Mouse (Mus musculus) limb, embryonic 10.5 days (tissue): Measurements from ENCODE around the gene Figla. TPM values are rescaled to one million over a fixed set of nuclear protein-coding genes. Genes with fewer than 3 reads are reported as not detected.
"Not testable (repeated sequence)": the region's sequence is repeated elsewhere in the genome, so short reads cannot be mapped to it uniquely, and the experiment has no call there.

Experiments used
- DNase-seq: peaks from one replicate; pipeline ENCODE4 v3.0.0-alpha.2; 2017; ENCODE audit warnings: low spot score
- H3K27ac ChIP-seq: fragments of 300-500 bp; sonication (generic); 2 replicates; pipeline ENCODE4 v1.5.1; 2016; ENCODE audit warnings: mild to moderate bottlenecking
- H3K27me3 ChIP-seq: fragments of 300-500 bp; sonication (generic); 2 replicates; pipeline ENCODE4 v1.6.1; 2016; ENCODE audit warnings: low read depth, mild to moderate bottlenecking; ENCODE audit not compliant: poor library complexity, severe bottlenecking
- H3K36me3 ChIP-seq: fragments of 300-500 bp; sonication (generic); 2 replicates; pipeline ENCODE4 v1.6.1; 2016; ENCODE audit warnings: mild to moderate bottlenecking, moderate library complexity
- H3K4me1 ChIP-seq: fragments of 300-500 bp; sonication (generic); 2 replicates; pipeline ENCODE4 v1.6.1; 2016
- H3K4me3 ChIP-seq: fragments of 300-500 bp; sonication (generic); 2 replicates; pipeline ENCODE4 v1.5.1; 2016; ENCODE audit warnings: mild to moderate bottlenecking, moderate library complexity
- H3K9me3 ChIP-seq: fragments of 300-500 bp; sonication (generic); replicated peaks from 2 replicates; pipeline ENCODE4 v1.6.1; 2016; ENCODE audit warnings: mild to moderate bottlenecking
- WGBS: fragments of 180-500 bp; shearing (Covaris S2); methylation state at CpG from one replicate; pipeline ENCODE4 v1.1.7; 2016; 5-methylcytosine and 5-hydroxymethylcytosine counted together
- polyA plus RNA-seq: library from polyadenylated mRNA; unstranded; fragments of >200 nt; fragmentation: Nextera tagmentation; extraction: Ambion mirVana; gene quantifications from 2 replicates; pipeline ENCODE4 v1.2.1, GENCODE M21; 2016

The Figla gene
- polyA plus RNA-seq, 1 experiment from 2014 or later: not detected

GRCm38 (mm10) chr6:86004271-86005148, 11.5 kb upstream of the Figla start:
- 18% methylated on average over 18 of the region's 18 CpGs for WGBS
- DNase-seq: peak; percentile 89
- H3K4me1 ChIP-seq: peaks cover 6% of the 10 kb centered on the region; the same call in 1 of the 2 replicates
- H3K27ac ChIP-seq: no peak overlapping the region
- no peaks in the 10 kb centered on the region for H3K36me3 ChIP-seq
- H3K4me3 ChIP-seq: peak overlapping the region; percentile 21; the same call in 1 of the 2 replicates
- no peaks in the 10 kb centered on the region for H3K27me3 ChIP-seq
- H3K9me3 ChIP-seq: no peaks in the 10 kb centered on the region

- H3K27ac ChIP-seq: no peak overlapping the region
- WGBS: 39% methylated on average over 4 of the region's 4 CpGs
- H3K9me3 ChIP-seq: no peaks in the 10 kb centered on the region
- no peaks in the 10 kb centered on the region for H3K36me3 ChIP-seq
- H3K27me3 ChIP-seq: no peaks in the 10 kb centered on the region
- no peak overlapping the region for H3K4me3 ChIP-seq
- no peaks in the 10 kb centered on the region for H3K4me1 ChIP-seq
- peak; percentile 63 for DNase-seq
Observed at GRCm38 (mm10) chr6:86009980-86010379, 6.0 kb upstream of the Figla start.

- H3K9me3 ChIP-seq, H3K27me3 ChIP-seq, H3K27ac ChIP-seq, DNase-seq, H3K4me1 ChIP-seq, H3K4me3 ChIP-seq, H3K36me3 ChIP-seq: not testable (repeated sequence)
- WGBS: 73% methylated on average over 5 of the region's 5 CpGs
Observed at GRCm38 (mm10) chr6:86014812-86015211, 1.2 kb upstream of the Figla start.

- H3K27me3 ChIP-seq: no peaks in the 10 kb centered on the region
- no peak for DNase-seq
- WGBS: 82% methylated on average over 23 of the region's 23 CpGs
- H3K4me1 ChIP-seq: no peaks in the 10 kb centered on the region
- no peaks in the 10 kb centered on the region for H3K9me3 ChIP-seq
- no peaks in the 10 kb centered on the region for H3K36me3 ChIP-seq
- no peak overlapping the region for H3K4me3 ChIP-seq
- no peak overlapping the region for H3K27ac ChIP-seq
Observed at GRCm38 (mm10) chr6:86016793-86017350, 901 bp downstream of the Figla start.

GRCm38 (mm10) chr6:86019415-86020237, 3.7 kb downstream of the Figla start:
- Histone ChIP-seq H3K27ac (no peak overlapping the region), H3K27me3 (no peaks in the 10 kb centered on the region), H3K4me1 (no peaks in the 10 kb centered on the region), H3K4me3 (no peak overlapping the region), H3K9me3 (no peaks in the 10 kb centered on the region), H3K36me3 (no peaks in the 10 kb centered on the region)
- WGBS: 61% methylated on average over 4 of the region's 4 CpGs
- no peak for DNase-seq

GRCm38 (mm10) chr6:86020948-86021347, 5.0 kb downstream of the Figla start:
- no peaks in the 10 kb centered on the region for H3K36me3 ChIP-seq
- 36% methylated on average over 3 of the region's 3 CpGs for WGBS
- no peaks in the 10 kb centered on the region; the same call in 1 of the 2 replicates for H3K27me3 ChIP-seq
- no peaks in the 10 kb centered on the region for H3K4me1 ChIP-seq
- DNase-seq: peak; percentile 49
- H3K27ac ChIP-seq: no peak overlapping the region
- H3K4me3 ChIP-seq: no peak overlapping the region
- H3K9me3 ChIP-seq: no peaks in the 10 kb centered on the region

GRCm38 (mm10) chr6:86026632-86027292, 10.8 kb downstream of the Figla start:
- 87% methylated on average over 8 of the region's 8 CpGs for WGBS
- no peaks in the 10 kb centered on the region for H3K9me3 ChIP-seq

GRCm38 (mm10) chr6:86028150-86028549, 12.2 kb downstream of the Figla start:
- H3K36me3 ChIP-seq: no peaks in the 10 kb centered on the region
- H3K4me1 ChIP-seq: peaks cover 11% of the 10 kb centered on the region
- peak overlapping the region; percentile 68 for H3K4me3 ChIP-seq
- peaks cover 55% of the 10 kb centered on the region for H3K27me3 ChIP-seq
- H3K9me3 ChIP-seq: no peaks in the 10 kb centered on the region
- WGBS: 62% methylated on average over 2 of the region's 2 CpGs
- no peak for DNase-seq
- peak overlapping the region; percentile 83 for H3K27ac ChIP-seq

More at GRCm38 (mm10) chr6:86026632-86027292, 10.8 kb downstream of the Figla start:
- Histone ChIP-seq H3K27me3 (peaks cover 55% of the 10 kb centered on the region), H3K36me3 (no peaks in the 10 kb centered on the region), H3K4me3 (no peak overlapping the region), H3K4me1 (peaks cover 11% of the 10 kb centered on the region), H3K27ac (no peak overlapping the region)
- no peak for DNase-seq

GRCm38 (mm10) chr6:86028601-86029322, 12.8 kb downstream of the Figla start, which contains the start of gene Add2:
Gene Add2, plus strand, starts transcription at chr6:86028681.
- no peaks in the 10 kb centered on the region for H3K9me3 ChIP-seq
- peak; percentile 64 for DNase-seq
- H3K27ac ChIP-seq: peak within 1 kb of the TSS; percentile 83
- H3K36me3 ChIP-seq: no peaks in the 10 kb centered on the region
- peaks cover 11% of the 10 kb centered on the region for H3K4me1 ChIP-seq
- H3K4me3 ChIP-seq: peak within 1 kb of the TSS; percentile 68
- H3K27me3 ChIP-seq: peaks cover 55% of the 10 kb centered on the region
- under 1% methylated on average over 56 of the region's 56 CpGs for WGBS

GRCm38 (mm10) chr6:86029323-86029713, 13.3 kb downstream of the Figla start:
- H3K27me3 ChIP-seq: peaks cover 55% of the 10 kb centered on the region
- H3K4me1 ChIP-seq: peaks cover 11% of the 10 kb centered on the region
- H3K27ac ChIP-seq: peak overlapping the region; percentile 83
- DNase-seq: peak; percentile 37
- peak overlapping the region; percentile 68 for H3K4me3 ChIP-seq
- no peaks in the 10 kb centered on the region for H3K9me3 ChIP-seq
- no peaks in the 10 kb centered on the region for H3K36me3 ChIP-seq
- 10% methylated on average over 6 of the region's 6 CpGs for WGBS

- Histone ChIP-seq H3K36me3 (no peaks in the 10 kb centered on the region), H3K4me3 (no peak overlapping the region), H3K27ac (no peak overlapping the region), H3K9me3 (no peaks in the 10 kb centered on the region), H3K4me1 (peaks cover 11% of the 10 kb centered on the region), H3K27me3 (peaks cover 52% of the 10 kb centered on the region)
- WGBS: 87% methylated on average over 2 of the region's 2 CpGs
- DNase-seq: no peak
Observed at GRCm38 (mm10) chr6:86031527-86031926, 15.6 kb downstream of the Figla start.

- Histone ChIP-seq H3K27me3 (peaks cover 31% of the 10 kb centered on the region), H3K27ac (no peak overlapping the region), H3K4me1 (peaks cover 8% of the 10 kb centered on the region), H3K9me3 (no peaks in the 10 kb centered on the region), H3K36me3 (no peaks in the 10 kb centered on the region), H3K4me3 (no peak overlapping the region)
- DNase-seq: no peak
- 79% methylated on average over 1 of the region's 1 CpGs for WGBS
Observed at GRCm38 (mm10) chr6:86033635-86034034, 17.7 kb downstream of the Figla start.
